Mouse (Mus musculus): ENCODE results near the gene Ptpn5. TPM values are rescaled to one million over a fixed set of nuclear protein-coding genes. Genes with fewer than 3 reads are reported as not detected.

Ptpn5 gene
- polyA plus RNA-seq, 1 experiment, result not detected

GRCm38 (mm10) chr7:47099306-47099705 is 34.2 kb downstream of the Ptpn5 start:
- TF ChIP-seq POLR2A (IDR thresholded peaks at IDR 0.05; ENCODE audit: borderline replicate concordance, low read depth, low read length) (no peak), CTCF (IDR thresholded peaks at IDR 0.05; ENCODE audit: low read depth, low read length) (no peak)
- Histone ChIP-seq H3K4me1 (ENCODE audit: control insufficient read depth, insufficient read depth, low read length) (peaks cover 11% of the 10 kb centered on the region), H3K27ac (ENCODE audit: insufficient read depth, low read depth, low read length) (no peak overlapping the region), H3K4me3 (ENCODE audit: insufficient read depth, low read length) (no peak overlapping the region)

DNA sequence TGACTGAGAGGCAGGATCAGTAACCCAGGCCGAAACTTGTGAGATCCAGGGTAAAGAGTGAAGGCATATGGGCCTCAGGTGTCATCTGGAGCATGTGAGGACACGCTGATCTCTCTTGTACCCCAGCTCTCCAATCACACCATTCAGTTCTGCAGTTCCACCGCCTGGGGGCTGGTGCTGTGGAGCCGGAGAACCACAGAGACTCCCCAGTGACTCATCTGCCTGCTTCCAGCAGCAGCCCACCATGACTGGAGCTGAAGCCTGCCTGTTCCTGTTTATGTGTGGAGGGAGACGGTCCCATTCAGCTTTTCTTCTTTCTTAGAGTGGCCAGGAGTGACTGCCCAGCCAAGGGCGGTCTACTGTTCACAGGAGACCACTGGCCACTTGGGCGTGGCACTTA is 35.4 kb downstream of the Ptpn5 start:
- no peak overlapping the region for H3K27ac ChIP-seq (ENCODE audit: insufficient read depth, low read depth, low read length)
- TF ChIP-seq CTCF (IDR thresholded peaks at IDR 0.05; ENCODE audit: low read depth, low read length), result no peak
- no peak for TF ChIP-seq POLR2A (IDR thresholded peaks at IDR 0.05; ENCODE audit: borderline replicate concordance, low read depth, low read length)
- H3K4me1 ChIP-seq (ENCODE audit: control insufficient read depth, insufficient read depth, low read length), result peaks cover 4% of the 10 kb centered on the region; the same call in 1 of the 2 replicates
- no peak overlapping the region for H3K4me3 ChIP-seq (ENCODE audit: insufficient read depth, low read length)

GRCm38 (mm10) chr7:47094969-47095368 is 38.5 kb downstream of the Ptpn5 start:
- Histone ChIP-seq H3K4me1 (ENCODE audit: control insufficient read depth, insufficient read depth, low read length) (peaks cover 2% of the 10 kb centered on the region; the same call in 1 of the 2 replicates), H3K4me3 (ENCODE audit: insufficient read depth, low read length) (no peak overlapping the region), H3K27ac (ENCODE audit: insufficient read depth, low read depth, low read length) (no peak overlapping the region)
- TF ChIP-seq POLR2A (IDR thresholded peaks at IDR 0.05; ENCODE audit: borderline replicate concordance, low read depth, low read length) (no peak), CTCF (IDR thresholded peaks at IDR 0.05; ENCODE audit: low read depth, low read length) (no peak)

DNA sequence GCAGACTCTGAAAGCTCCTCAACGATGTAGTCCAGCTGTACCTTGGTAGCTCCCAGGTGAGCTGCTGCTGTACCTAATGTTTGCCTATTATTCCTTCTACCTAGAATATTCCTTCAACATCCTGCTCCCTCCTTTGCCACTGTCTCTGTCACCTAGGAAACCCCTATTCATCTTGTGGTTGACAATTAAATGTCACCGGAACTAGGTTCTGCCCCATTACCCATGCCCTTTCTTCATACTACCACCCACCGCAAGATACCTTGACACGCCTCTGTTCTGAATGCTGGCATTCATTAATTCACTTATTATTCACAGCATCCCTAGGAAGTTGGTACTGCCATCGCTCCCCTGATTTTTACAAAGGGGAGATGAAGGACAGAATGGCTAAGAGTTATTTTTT is 39.5 kb downstream of the Ptpn5 start:
- TF ChIP-seq POLR2A (IDR thresholded peaks at IDR 0.05; ENCODE audit: borderline replicate concordance, low read depth, low read length) (no peak), CTCF (IDR thresholded peaks at IDR 0.05; ENCODE audit: low read depth, low read length) (no peak)
- Histone ChIP-seq H3K4me3 (ENCODE audit: insufficient read depth, low read length) (no peak overlapping the region), H3K27ac (ENCODE audit: insufficient read depth, low read depth, low read length) (no peak overlapping the region), H3K4me1 (ENCODE audit: control insufficient read depth, insufficient read depth, low read length) (peaks cover 2% of the 10 kb centered on the region; the same call in 1 of the 2 replicates)

DNA sequence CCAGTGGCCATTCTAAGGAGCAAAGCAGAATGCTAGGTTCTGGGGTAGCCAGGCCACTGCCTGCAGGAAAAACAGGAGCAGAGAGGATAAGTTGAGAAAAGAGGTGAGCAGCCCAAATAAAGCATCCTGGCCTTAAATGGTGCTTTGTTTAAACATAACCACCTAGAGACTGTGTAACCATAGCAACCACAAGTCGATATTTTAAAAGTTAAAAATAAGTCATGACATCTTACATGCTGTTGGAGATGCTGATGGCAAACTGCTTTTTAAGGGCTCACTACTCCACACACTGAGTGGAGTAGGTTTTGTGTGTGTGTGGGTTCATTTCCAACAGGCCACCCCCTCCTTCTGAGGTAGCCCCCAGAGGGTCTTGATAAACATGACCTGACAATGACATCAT is 48.4 kb downstream of the Ptpn5 start:
- no peak overlapping the region for H3K27ac ChIP-seq (ENCODE audit: insufficient read depth, low read depth, low read length)
- TF ChIP-seq CTCF (IDR thresholded peaks at IDR 0.05; ENCODE audit: low read depth, low read length), result no peak
- no peak for TF ChIP-seq POLR2A (IDR thresholded peaks at IDR 0.05; ENCODE audit: borderline replicate concordance, low read depth, low read length)
- H3K4me1 ChIP-seq (ENCODE audit: control insufficient read depth, insufficient read depth, low read length), result peaks cover 6% of the 10 kb centered on the region
- no peak overlapping the region for H3K4me3 ChIP-seq (ENCODE audit: insufficient read depth, low read length)

GRCm38 (mm10) chr7:47081277-47081676 is 52.2 kb downstream of the Ptpn5 start:
- no peak overlapping the region for H3K4me3 ChIP-seq (ENCODE audit: insufficient read depth, low read length)
- no peak overlapping the region for H3K27ac ChIP-seq (ENCODE audit: insufficient read depth, low read depth, low read length)
- TF ChIP-seq POLR2A (IDR thresholded peaks at IDR 0.05; ENCODE audit: borderline replicate concordance, low read depth, low read length), result no peak
- peak; percentile 91 for TF ChIP-seq CTCF (IDR thresholded peaks at IDR 0.05; ENCODE audit: low read depth, low read length)
- peaks cover 6% of the 10 kb centered on the region for H3K4me1 ChIP-seq (ENCODE audit: control insufficient read depth, insufficient read depth, low read length)

DNA sequence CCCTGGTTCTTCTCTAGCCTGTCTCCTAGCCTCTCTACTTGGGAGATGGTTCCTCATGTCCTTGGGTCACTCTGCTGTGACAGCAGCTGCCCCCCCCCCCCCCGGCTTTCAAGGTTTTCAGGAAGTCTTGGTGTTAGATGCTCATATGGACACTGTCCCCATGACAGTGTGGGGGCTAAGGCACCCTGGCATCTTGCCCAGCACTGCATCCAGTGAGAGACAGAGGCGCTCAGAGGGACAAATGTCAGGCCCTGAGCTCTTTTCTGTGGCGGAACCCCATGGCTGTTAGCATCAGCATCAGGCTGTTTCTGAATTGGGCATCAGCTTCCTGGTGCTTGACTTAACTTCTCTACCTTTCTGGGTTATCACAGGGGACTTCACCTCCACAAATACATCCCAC is 52.6 kb downstream of the Ptpn5 start:
- H3K4me1 ChIP-seq (ENCODE audit: control insufficient read depth, insufficient read depth, low read length), result peaks cover 6% of the 10 kb centered on the region
- no peak overlapping the region for H3K27ac ChIP-seq (ENCODE audit: insufficient read depth, low read depth, low read length)
- H3K4me3 ChIP-seq (ENCODE audit: insufficient read depth, low read length), result no peak overlapping the region
- TF ChIP-seq POLR2A (IDR thresholded peaks at IDR 0.05; ENCODE audit: borderline replicate concordance, low read depth, low read length) (no peak), CTCF (IDR thresholded peaks at IDR 0.05; ENCODE audit: low read depth, low read length) (no peak)

- TF ChIP-seq POLR2A (IDR thresholded peaks at IDR 0.05; ENCODE audit: borderline replicate concordance, low read depth, low read length) (no peak), CTCF (IDR thresholded peaks at IDR 0.05; ENCODE audit: low read depth, low read length) (peak; percentile 52)
- Histone ChIP-seq H3K4me1 (ENCODE audit: control insufficient read depth, insufficient read depth, low read length) (peaks cover 7% of the 10 kb centered on the region), H3K27ac (ENCODE audit: insufficient read depth, low read depth, low read length) (no peak overlapping the region), H3K4me3 (ENCODE audit: insufficient read depth, low read length) (no peak overlapping the region)
Measured at GRCm38 (mm10) chr7:47077451-47077850, 56.0 kb downstream of the Ptpn5 start.

DNA sequence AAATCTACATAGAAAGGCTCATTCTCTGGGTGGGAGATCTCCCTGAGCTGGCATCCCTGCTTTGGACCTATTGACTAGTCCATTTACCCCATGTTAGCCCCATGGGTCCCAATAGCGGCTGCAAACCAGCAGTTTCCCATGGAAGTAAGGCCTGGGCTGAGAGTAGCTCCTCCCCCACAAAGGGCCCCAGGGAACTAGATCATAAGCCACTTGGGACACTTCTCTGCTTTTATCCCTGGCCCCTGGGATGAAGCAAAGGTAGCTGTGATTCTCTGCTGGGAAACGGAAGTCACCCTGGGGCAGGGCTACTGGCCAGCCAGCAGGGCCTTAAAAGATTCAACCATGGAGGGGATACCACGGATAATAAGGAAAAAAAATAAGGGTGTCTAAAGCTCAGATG is 56.8 kb downstream of the Ptpn5 start:
- no peak for TF ChIP-seq POLR2A (IDR thresholded peaks at IDR 0.05; ENCODE audit: borderline replicate concordance, low read depth, low read length)
- no peak for TF ChIP-seq CTCF (IDR thresholded peaks at IDR 0.05; ENCODE audit: low read depth, low read length)
- H3K27ac ChIP-seq (ENCODE audit: insufficient read depth, low read depth, low read length), result no peak overlapping the region
- no peak overlapping the region for H3K4me3 ChIP-seq (ENCODE audit: insufficient read depth, low read length)
- H3K4me1 ChIP-seq (ENCODE audit: control insufficient read depth, insufficient read depth, low read length), result peaks cover 10% of the 10 kb centered on the region

DNA sequence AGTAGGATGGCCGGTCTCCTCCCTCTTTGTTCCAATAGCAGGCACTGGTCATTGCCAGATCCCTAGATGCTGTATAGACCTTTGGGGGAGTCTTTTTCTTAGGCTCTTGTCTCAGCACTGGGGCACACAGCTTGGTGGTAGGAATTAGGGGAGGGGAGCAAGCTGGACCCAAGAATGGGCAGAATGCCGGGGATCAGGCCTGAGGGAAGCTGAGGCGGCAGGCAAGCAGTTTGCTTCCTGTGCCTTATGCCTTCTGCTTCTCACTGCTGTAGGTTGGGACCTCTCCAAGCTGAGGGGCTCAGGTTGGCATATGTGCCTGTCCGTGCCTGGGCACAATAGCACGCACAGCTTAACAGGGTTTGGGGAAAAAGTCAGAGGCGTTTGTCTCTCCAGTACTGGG is 57.3 kb downstream of the Ptpn5 start:
- TF ChIP-seq CTCF (IDR thresholded peaks at IDR 0.05; ENCODE audit: low read depth, low read length) (no peak), POLR2A (IDR thresholded peaks at IDR 0.05; ENCODE audit: borderline replicate concordance, low read depth, low read length) (no peak)
- Histone ChIP-seq H3K4me3 (ENCODE audit: insufficient read depth, low read length) (no peak overlapping the region), H3K4me1 (ENCODE audit: control insufficient read depth, insufficient read depth, low read length) (peaks cover 10% of the 10 kb centered on the region), H3K27ac (ENCODE audit: insufficient read depth, low read depth, low read length) (no peak overlapping the region)
